Mouse (Mus musculus): ENCODE results near the gene Ltbp1. TPM values are rescaled to one million over a fixed set of nuclear protein-coding genes. Genes with fewer than 3 reads are reported as not detected.

Ltbp1 gene
- polyA plus RNA-seq, 1 experiment from 2014 or later, result 53.9 TPM

DNA sequence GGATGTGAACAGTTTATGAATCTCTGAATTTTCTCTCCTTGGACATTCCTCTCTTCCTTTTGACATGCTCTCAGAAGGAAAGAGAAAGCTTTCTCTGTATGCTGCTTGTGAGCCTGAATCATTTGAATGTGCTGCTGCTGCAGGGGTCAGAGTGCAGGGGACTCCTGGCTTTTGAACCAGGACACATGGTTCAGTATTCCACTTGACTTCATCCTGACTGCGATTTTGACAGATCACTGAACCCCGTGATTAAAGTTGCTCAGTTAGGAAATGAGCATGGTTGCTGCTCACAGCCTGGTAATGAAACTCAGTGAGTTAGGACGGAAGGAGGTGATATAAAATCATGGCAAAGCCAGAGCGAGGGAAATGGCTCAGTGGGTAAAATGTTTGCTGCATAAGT lies 95.8 kb downstream of the Ltbp1 start:
- DNase-seq (ENCODE audit: low spot score) (no peak), ATAC-seq (ENCODE audit: low read depth) (no peak)
- Histone ChIP-seq H3K36me3 (ENCODE audit: control insufficient read depth, insufficient read depth, low read length) (no peaks in the 10 kb centered on the region), H3K4me3 (ENCODE audit: low read depth, low read length) (no peak overlapping the region), H3K4me1 (ENCODE audit: control insufficient read depth, insufficient read depth, low read length) (peaks cover 12% of the 10 kb centered on the region), H3K4me2 (ENCODE audit: low read depth, low read length) (no peak overlapping the region), H3K27me3 (replicated peaks; ENCODE audit: control insufficient read depth, insufficient read depth, low read length) (no peaks in the 10 kb centered on the region), H3K27ac (replicated peaks; ENCODE audit: low read depth, low read length) (no peak overlapping the region), H3K9me3 (ENCODE audit: control insufficient read depth, low read length) (no peaks in the 10 kb centered on the region), H3K9ac (ENCODE audit: low read depth, low read length) (no peak overlapping the region)
- WGBS, result 62% methylated on average over 4 of the region's 4 CpGs

GRCm38 (mm10) chr17:75101994-75102393 lies 96.6 kb downstream of the Ltbp1 start:
- DNase-seq (ENCODE audit: low spot score), result no peak
- ATAC-seq (ENCODE audit: low read depth), result no peak
- WGBS, result 52% methylated on average over 8 of the region's 8 CpGs
- Histone ChIP-seq H3K4me2 (ENCODE audit: low read depth, low read length) (no peak overlapping the region), H3K27ac (replicated peaks; ENCODE audit: low read depth, low read length) (no peak overlapping the region), H3K9ac (ENCODE audit: low read depth, low read length) (no peak overlapping the region), H3K27me3 (replicated peaks; ENCODE audit: control insufficient read depth, insufficient read depth, low read length) (no peaks in the 10 kb centered on the region), H3K9me3 (ENCODE audit: control insufficient read depth, low read length) (no peaks in the 10 kb centered on the region), H3K36me3 (ENCODE audit: control insufficient read depth, insufficient read depth, low read length) (no peaks in the 10 kb centered on the region), H3K4me3 (ENCODE audit: low read depth, low read length) (no peak overlapping the region), H3K4me1 (ENCODE audit: control insufficient read depth, insufficient read depth, low read length) (peaks cover 12% of the 10 kb centered on the region)

DNA sequence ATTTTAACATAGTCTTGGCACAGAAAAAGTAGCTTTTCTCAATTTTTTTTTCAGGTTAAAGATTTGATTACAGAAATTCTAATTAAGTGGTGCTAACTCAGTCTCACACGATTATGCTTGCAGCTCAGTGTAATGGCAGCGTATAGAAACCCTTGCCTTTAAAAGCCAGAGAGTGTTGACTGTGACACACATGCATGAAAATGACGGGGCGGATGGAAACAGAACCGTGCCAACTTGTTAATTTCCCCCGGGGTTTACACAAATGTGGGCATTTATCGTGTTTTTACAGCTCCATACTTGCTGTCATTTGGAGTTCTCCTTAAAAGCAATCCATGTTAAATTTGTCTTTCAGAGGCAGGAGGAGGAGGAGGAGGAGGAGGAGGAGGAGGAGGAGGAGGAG lies 102.0 kb downstream of the Ltbp1 start:
- H3K27me3 ChIP-seq (replicated peaks; ENCODE audit: control insufficient read depth, insufficient read depth, low read length), result no peaks in the 10 kb centered on the region

DNA sequence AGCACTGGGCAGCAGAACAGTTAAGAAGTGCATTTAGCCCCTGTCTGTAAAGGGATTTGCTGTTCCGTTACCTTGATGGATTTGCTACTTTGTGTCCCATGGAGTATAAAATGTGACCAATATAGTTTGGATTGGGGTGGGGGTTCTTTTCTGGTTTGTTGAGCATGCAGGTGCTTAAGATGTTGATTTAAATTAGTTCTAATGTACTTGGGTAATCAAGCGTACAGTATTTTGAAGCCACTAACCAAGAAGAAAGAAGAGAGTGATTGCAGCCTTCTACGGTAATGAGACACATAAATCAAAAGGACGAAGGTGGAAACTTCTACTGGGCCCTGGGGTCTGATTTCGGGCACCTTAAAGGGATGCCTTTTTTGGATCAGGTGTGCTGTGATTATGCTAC lies 102.5 kb downstream of the Ltbp1 start:
- DNase-seq (ENCODE audit: low spot score) (no peak), ATAC-seq (ENCODE audit: low read depth) (no peak)
- Histone ChIP-seq H3K27ac (replicated peaks; ENCODE audit: low read depth, low read length) (no peak overlapping the region), H3K9me3 (ENCODE audit: control insufficient read depth, low read length) (no peaks in the 10 kb centered on the region), H3K4me2 (ENCODE audit: low read depth, low read length) (no peak overlapping the region), H3K4me1 (ENCODE audit: control insufficient read depth, insufficient read depth, low read length) (no peaks in the 10 kb centered on the region), H3K36me3 (ENCODE audit: control insufficient read depth, insufficient read depth, low read length) (no peaks in the 10 kb centered on the region), H3K9ac (ENCODE audit: low read depth, low read length) (no peak overlapping the region), H3K4me3 (ENCODE audit: low read depth, low read length) (no peak overlapping the region), H3K27me3 (replicated peaks; ENCODE audit: control insufficient read depth, insufficient read depth, low read length) (no peaks in the 10 kb centered on the region)
- 74% methylated on average over 5 of the region's 5 CpGs for WGBS

More for the DNA sequence above, 102.0 kb downstream of the Ltbp1 start:
- H3K4me2 ChIP-seq (ENCODE audit: low read depth, low read length), result no peak overlapping the region
- H3K4me3 ChIP-seq (ENCODE audit: low read depth, low read length), result no peak overlapping the region
- H3K36me3 ChIP-seq (ENCODE audit: control insufficient read depth, insufficient read depth, low read length), result no peaks in the 10 kb centered on the region
- no peak overlapping the region for H3K27ac ChIP-seq (replicated peaks; ENCODE audit: low read depth, low read length)
- ATAC-seq (ENCODE audit: low read depth) (no peak), DNase-seq (ENCODE audit: low spot score) (peak; percentile 48)
- WGBS, result 47% methylated on average over 7 of the region's 7 CpGs
- H3K9me3 ChIP-seq (ENCODE audit: control insufficient read depth, low read length), result no peaks in the 10 kb centered on the region
- no peak overlapping the region for H3K9ac ChIP-seq (ENCODE audit: low read depth, low read length)
- H3K4me1 ChIP-seq (ENCODE audit: control insufficient read depth, insufficient read depth, low read length), result peaks cover under 1% of the 10 kb centered on the region

DNA sequence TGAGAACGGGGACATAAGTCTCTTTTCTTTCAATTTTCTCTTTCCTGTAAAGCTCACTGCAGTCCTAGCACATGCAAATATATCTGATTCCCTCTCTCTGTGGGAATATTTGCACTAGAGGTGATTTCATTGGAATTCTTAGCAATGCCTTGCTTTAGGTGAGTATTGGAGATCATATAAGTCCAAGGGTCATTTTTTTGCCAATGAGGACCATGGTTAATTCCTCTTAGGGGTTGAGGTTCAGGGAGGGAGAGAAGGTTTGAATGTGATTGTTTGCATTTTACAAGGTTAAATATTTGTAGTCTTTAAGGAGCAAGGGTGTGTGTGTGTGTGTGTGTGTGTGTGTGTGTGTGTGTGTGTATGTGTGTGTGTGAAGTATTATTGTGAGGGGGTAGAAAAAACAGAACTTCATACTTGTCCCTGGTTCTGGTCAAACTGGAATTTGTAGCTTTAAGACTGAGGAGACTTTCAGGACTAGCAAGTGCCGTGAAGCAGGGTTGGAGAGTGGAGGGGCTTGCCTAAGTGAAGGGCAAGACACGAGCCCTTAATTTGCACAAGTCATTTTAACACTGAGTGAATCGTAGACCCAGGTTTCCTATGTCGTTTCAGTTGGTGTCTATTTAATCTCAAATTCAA lies 103.8 kb downstream of the Ltbp1 start:
- Histone ChIP-seq H3K9ac (ENCODE audit: low read depth, low read length) (no peak overlapping the region), H3K9me3 (ENCODE audit: control insufficient read depth, low read length) (no peaks in the 10 kb centered on the region), H3K36me3 (ENCODE audit: control insufficient read depth, insufficient read depth, low read length) (no peaks in the 10 kb centered on the region), H3K27me3 (replicated peaks; ENCODE audit: control insufficient read depth, insufficient read depth, low read length) (no peaks in the 10 kb centered on the region), H3K27ac (replicated peaks; ENCODE audit: low read depth, low read length) (no peak overlapping the region), H3K4me3 (ENCODE audit: low read depth, low read length) (no peak overlapping the region), H3K4me1 (ENCODE audit: control insufficient read depth, insufficient read depth, low read length) (no peaks in the 10 kb centered on the region), H3K4me2 (ENCODE audit: low read depth, low read length) (no peak overlapping the region)
- 69% methylated on average over 5 of the region's 5 CpGs for WGBS
- DNase-seq (ENCODE audit: low spot score), result no peak
- ATAC-seq (ENCODE audit: low read depth), result no peak

GRCm38 (mm10) chr17:75110252-75111205 lies 105.2 kb downstream of the Ltbp1 start:
- DNase-seq (ENCODE audit: low spot score) (no peak), ATAC-seq (ENCODE audit: low read depth) (no peak)
- WGBS, result 77% methylated on average over 16 of the region's 16 CpGs
- Histone ChIP-seq H3K4me1 (ENCODE audit: control insufficient read depth, insufficient read depth, low read length) (no peaks in the 10 kb centered on the region), H3K27me3 (replicated peaks; ENCODE audit: control insufficient read depth, insufficient read depth, low read length) (no peaks in the 10 kb centered on the region), H3K36me3 (ENCODE audit: control insufficient read depth, insufficient read depth, low read length) (no peaks in the 10 kb centered on the region), H3K27ac (replicated peaks; ENCODE audit: low read depth, low read length) (no peak overlapping the region), H3K9ac (ENCODE audit: low read depth, low read length) (no peak overlapping the region), H3K9me3 (ENCODE audit: control insufficient read depth, low read length) (no peaks in the 10 kb centered on the region), H3K4me2 (ENCODE audit: low read depth, low read length) (no peak overlapping the region), H3K4me3 (ENCODE audit: low read depth, low read length) (no peak overlapping the region)

GRCm38 (mm10) chr17:75115594-75115993 lies 110.2 kb downstream of the Ltbp1 start:
- no peak for ATAC-seq (ENCODE audit: low read depth)
- Histone ChIP-seq H3K27me3 (replicated peaks; ENCODE audit: control insufficient read depth, insufficient read depth, low read length) (no peaks in the 10 kb centered on the region), H3K27ac (replicated peaks; ENCODE audit: low read depth, low read length) (no peak overlapping the region), H3K4me3 (ENCODE audit: low read depth, low read length) (no peak overlapping the region), H3K9ac (ENCODE audit: low read depth, low read length) (no peak overlapping the region), H3K4me2 (ENCODE audit: low read depth, low read length) (no peak overlapping the region), H3K36me3 (ENCODE audit: control insufficient read depth, insufficient read depth, low read length) (no peaks in the 10 kb centered on the region), H3K4me1 (ENCODE audit: control insufficient read depth, insufficient read depth, low read length) (peaks cover 10% of the 10 kb centered on the region; the same call in 1 of the 2 replicates), H3K9me3 (ENCODE audit: control insufficient read depth, low read length) (no peaks in the 10 kb centered on the region)
- WGBS, result 61% methylated on average over 8 of the region's 8 CpGs
- DNase-seq (ENCODE audit: low spot score), result no peak

DNA sequence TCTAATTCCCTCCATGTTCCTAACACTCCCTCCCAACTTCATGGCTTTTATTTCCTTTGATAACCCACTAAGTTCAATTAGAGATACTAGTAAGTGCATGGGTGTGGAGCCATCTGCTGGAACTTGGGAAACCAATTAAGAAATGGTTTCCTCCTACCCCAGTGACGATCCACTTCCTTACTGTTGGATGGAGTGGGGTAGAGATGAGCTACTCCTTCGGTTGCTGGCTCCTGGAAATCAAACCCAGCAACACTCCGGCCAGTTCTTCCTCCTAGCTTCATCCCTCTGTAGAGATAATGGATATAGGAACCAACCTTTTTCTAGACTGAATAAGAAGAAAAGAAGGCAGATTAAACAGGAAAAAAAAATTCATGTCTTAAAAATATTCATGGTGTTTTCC lies 113.5 kb downstream of the Ltbp1 start:
- Histone ChIP-seq H3K9me3 (ENCODE audit: control insufficient read depth, low read length) (no peaks in the 10 kb centered on the region), H3K9ac (ENCODE audit: low read depth, low read length) (no peak overlapping the region), H3K4me3 (ENCODE audit: low read depth, low read length) (no peak overlapping the region), H3K27ac (replicated peaks; ENCODE audit: low read depth, low read length) (no peak overlapping the region), H3K4me1 (ENCODE audit: control insufficient read depth, insufficient read depth, low read length) (peaks cover 13% of the 10 kb centered on the region; the same call in 1 of the 2 replicates), H3K36me3 (ENCODE audit: control insufficient read depth, insufficient read depth, low read length) (no peaks in the 10 kb centered on the region), H3K27me3 (replicated peaks; ENCODE audit: control insufficient read depth, insufficient read depth, low read length) (no peaks in the 10 kb centered on the region), H3K4me2 (ENCODE audit: low read depth, low read length) (no peak overlapping the region)
- 87% methylated on average over 3 of the region's 3 CpGs for WGBS
- no peak for DNase-seq (ENCODE audit: low spot score)
- no peak for ATAC-seq (ENCODE audit: low read depth)

All from embryonic facial prominence, embryonic 14.5 days (tissue).